Mouse (Mus musculus) testis, adult 2 months (tissue): ENCODE results near the gene Psmb9. TPM values are rescaled to one million over a fixed set of nuclear protein-coding genes. Genes with fewer than 3 reads are reported as not detected.

Experiments used
- H3K27ac ChIP-seq: fragments of 200-500 bp; 2 replicates; pipeline ENCODE4 v1.5.1; 2012; ENCODE audit warnings: low read depth, low read length; ENCODE audit not compliant: control insufficient read depth, insufficient read depth
- H3K27me3 ChIP-seq: fragments of 200-500 bp; 2 replicates; pipeline ENCODE4 v1.6.1; 2012; ENCODE audit warnings: mild to moderate bottlenecking, low read length, moderate library complexity; ENCODE audit not compliant: control insufficient read depth, insufficient read depth
- H3K36me3 ChIP-seq: fragments of 200-500 bp; 2 replicates; pipeline ENCODE4 v1.6.1; 2012; ENCODE audit warnings: mild to moderate bottlenecking, low read length; ENCODE audit not compliant: control insufficient read depth, insufficient read depth
- H3K4me1 ChIP-seq: fragments of 200-500 bp; 2 replicates; pipeline ENCODE4 v1.6.1; 2012; ENCODE audit warnings: low read length; ENCODE audit not compliant: control insufficient read depth, insufficient read depth
- H3K4me3 ChIP-seq: fragments of 200-500 bp; 2 replicates; pipeline ENCODE4 v1.5.1; 2012; ENCODE audit warnings: low read depth, mild to moderate bottlenecking, low read length, moderate library complexity, mixed read lengths; ENCODE audit not compliant: control insufficient read depth
- CTCF ChIP-seq: fragments of 200-500 bp; IDR thresholded peaks from 2 replicates; pipeline ENCODE4 v1.5.1; 2012; ENCODE audit warnings: low read depth, mild to moderate bottlenecking, inconsistent platforms, low read length, moderate library complexity; ENCODE audit not compliant: control insufficient read depth, insufficient read depth, insufficient replicate concordance
- POLR2A ChIP-seq: fragments of 200-500 bp; IDR thresholded peaks from 2 replicates; pipeline ENCODE4 v1.6.1; 2012; ENCODE audit warnings: low read depth, mild to moderate bottlenecking, inconsistent platforms, low read length, moderate library complexity; ENCODE audit not compliant: control insufficient read depth
- polyA plus RNA-seq: library from polyadenylated mRNA; depleted of rRNA; stranded (reverse); fragments of >200 nt; gene quantifications from 2 replicates; pipeline ENCODE4 v1.2.3, GENCODE M21; 2012

Gene Psmb9
- polyA plus RNA-seq, 1 experiment, result 1.7 TPM

DNA sequence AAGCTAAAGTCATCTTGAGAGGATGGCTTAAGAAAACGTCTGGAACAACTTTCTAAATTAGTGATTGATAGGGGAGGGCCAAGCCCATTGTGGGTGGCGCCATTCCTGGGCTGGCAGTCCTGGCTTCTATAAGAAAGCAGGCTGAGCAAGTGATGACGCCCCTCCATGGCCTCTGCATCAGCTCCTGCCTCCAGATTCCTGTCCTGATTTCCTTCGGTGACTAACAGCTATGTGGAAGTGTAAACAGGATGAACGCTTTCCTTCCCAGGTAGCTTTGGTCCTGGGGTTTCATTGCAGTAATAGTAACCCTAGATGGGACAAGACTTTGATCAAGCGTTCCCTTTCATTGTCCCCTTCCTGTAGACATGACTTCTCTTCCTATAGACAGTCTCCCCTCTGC is 8.5 kb downstream of the Psmb9 start:
- no peak for TF ChIP-seq CTCF
- no peak for TF ChIP-seq POLR2A
- Histone ChIP-seq H3K27ac (no peak overlapping the region), H3K27me3 (no peaks in the 10 kb centered on the region)

DNA sequence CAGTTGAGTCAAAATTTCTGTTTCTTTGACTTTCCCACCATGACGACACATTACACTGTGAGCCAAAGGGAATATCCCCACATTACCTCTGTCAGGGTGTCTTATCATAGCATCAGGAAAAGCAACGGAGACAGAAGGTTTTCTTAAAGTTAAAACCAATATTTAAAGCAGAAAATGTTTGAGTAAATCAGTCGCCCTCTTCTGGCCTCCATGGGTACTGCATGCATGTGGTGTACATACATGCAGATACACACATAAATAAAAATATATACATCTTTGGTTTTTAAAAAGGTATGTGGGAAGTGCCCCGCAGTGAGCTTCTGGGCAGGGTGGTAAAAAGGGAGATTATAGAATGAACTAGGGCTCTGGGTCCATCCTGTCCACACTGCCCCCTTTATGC is 10.4 kb downstream of the Psmb9 start:
- Histone ChIP-seq H3K27me3 (no peaks in the 10 kb centered on the region), H3K27ac (no peak overlapping the region), H3K4me3 (no peak overlapping the region)

More for the DNA sequence above, 8.5 kb downstream of the Psmb9 start:
- no peaks in the 10 kb centered on the region for H3K4me1 ChIP-seq
- H3K4me3 ChIP-seq, result no peak overlapping the region
- no peaks in the 10 kb centered on the region for H3K36me3 ChIP-seq

DNA sequence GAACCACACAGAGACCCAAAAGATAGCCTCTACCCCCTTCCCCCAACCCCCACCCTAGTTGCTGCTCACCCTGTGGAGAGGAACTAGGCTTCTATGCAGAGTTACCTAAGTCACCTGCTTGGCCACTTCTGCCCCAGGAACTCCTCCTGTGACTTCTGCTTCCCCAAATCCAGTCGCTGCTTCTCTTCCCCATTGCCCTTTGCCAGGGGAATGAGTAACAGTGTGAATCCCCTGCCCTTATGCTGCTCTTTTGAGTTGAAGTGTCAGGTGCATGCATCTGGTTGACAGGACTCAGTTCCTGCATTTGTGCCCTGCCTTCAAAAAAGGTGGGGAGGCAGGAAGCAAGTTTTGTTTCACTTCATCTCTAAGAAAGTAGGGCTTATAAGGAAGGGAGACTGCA is 13.5 kb downstream of the Psmb9 start:
- H3K27me3 ChIP-seq, result no peaks in the 10 kb centered on the region
- H3K36me3 ChIP-seq, result no peaks in the 10 kb centered on the region
- peaks cover 3% of the 10 kb centered on the region for H3K4me1 ChIP-seq
- no peak overlapping the region for H3K27ac ChIP-seq
- TF ChIP-seq POLR2A, result no peak
- TF ChIP-seq CTCF, result no peak
- H3K4me3 ChIP-seq, result no peak overlapping the region

More for the DNA sequence above, 10.4 kb downstream of the Psmb9 start:
- H3K36me3 ChIP-seq, result no peaks in the 10 kb centered on the region
- TF ChIP-seq CTCF (no peak), POLR2A (no peak)
- no peaks in the 10 kb centered on the region; the same call in 1 of the 2 replicates for H3K4me1 ChIP-seq

DNA sequence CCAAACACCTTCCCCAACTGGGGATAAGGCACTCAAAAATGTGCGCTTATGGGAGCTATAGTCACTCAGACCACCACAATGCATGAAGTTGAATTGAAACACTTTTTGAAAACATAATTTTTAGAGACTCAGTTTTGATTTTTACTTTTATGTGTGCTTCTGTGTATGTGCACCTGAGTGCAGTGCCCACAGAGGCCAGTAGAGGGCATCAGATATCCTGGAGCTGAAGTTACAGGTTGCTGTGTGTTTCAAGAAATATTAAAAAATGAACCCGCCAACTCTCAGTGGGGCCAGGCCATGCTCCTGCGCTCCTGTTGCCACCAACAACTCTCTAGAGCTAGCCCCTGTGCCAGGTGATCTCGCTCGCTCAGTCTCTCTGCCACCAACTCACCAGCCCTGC is 15.0 kb downstream of the Psmb9 start:
- no peaks in the 10 kb centered on the region for H3K36me3 ChIP-seq
- H3K27me3 ChIP-seq, result no peaks in the 10 kb centered on the region
- peaks cover 3% of the 10 kb centered on the region for H3K4me1 ChIP-seq
- TF ChIP-seq POLR2A (no peak), CTCF (0 out of 2 replicates have a peak, but pooled peaks have one; percentile 8)
- no peak overlapping the region for H3K27ac ChIP-seq
- H3K4me3 ChIP-seq, result no peak overlapping the region

DNA sequence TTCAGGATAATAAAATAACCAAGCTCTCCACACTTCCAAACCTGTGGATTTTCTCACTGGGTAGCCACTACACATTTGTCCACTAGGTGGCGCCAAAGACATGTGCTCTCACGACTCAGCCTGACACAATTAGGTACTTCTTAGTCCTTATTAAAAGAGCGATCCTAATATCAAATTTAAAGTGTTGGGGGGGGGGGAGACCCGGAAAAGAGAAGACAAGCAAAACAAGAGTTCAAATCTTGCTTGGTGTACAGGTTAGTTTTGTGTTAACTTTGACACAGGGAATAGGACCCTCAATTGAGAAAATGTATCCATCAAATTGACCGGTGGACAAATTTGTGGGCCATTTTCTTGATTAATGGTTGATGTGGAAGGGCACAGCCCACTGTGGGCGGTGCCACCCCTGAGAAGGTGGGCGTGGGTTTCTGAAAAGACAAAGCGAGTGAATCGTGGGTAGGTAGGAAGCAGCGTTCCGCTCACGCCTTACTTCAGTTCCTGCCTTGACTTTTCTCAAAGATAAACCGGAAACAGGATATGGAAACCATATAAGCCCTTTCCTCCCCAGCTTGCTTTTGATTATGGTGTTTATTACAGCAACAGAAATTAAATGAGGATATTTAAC is 16.6 kb downstream of the Psmb9 start:
- Histone ChIP-seq H3K27ac (no peak overlapping the region), H3K4me3 (no peak overlapping the region), H3K27me3 (no peaks in the 10 kb centered on the region), H3K4me1 (peaks cover 3% of the 10 kb centered on the region), H3K36me3 (no peaks in the 10 kb centered on the region)
- peak; percentile 18; the same call in 1 of the 2 replicates for TF ChIP-seq CTCF
- TF ChIP-seq POLR2A, result no peak

DNA sequence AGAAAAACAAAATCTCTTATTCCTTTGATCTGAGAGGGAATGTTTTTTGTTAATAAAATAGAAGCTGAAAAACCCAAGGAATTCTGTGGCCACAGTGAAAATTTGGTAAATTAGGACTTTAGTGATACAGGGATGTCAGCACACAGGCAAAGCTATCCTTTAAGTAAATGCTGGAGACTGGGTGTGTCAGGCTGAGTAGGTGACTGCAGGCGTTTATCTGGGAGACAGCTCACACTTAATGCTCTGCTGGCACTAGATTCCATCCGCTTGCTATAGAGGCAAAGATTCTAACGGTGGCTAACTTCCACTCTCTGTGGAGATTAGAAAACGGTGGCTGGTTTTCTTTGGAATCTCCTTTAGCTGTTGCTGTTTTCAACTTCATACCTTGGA is 17.1 kb downstream of the Psmb9 start:
- Histone ChIP-seq H3K36me3 (no peaks in the 10 kb centered on the region), H3K27ac (no peak overlapping the region), H3K4me1 (peaks cover 3% of the 10 kb centered on the region), H3K27me3 (no peaks in the 10 kb centered on the region), H3K4me3 (no peak overlapping the region)
- no peak for TF ChIP-seq POLR2A
- TF ChIP-seq CTCF, result no peak

DNA sequence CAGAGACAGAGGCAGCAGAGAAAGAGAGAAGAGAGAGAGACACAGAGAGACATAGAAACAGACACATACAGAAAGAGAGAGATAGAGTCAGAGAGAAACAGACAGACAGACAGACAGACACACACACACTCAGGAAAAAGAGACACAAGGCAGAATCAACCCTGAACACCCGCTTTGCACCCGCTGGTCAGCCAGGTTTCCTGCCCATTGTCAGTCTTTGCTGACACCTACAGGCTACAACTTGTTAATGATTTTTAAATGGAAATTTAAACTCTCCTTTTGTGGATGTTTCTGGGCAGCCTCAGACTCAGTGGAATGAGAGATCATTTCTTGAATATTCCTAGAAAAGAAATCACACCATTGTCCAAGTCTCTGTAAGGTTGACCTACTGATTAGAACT is 18.3 kb downstream of the Psmb9 start:
- H3K27ac ChIP-seq, result no peak overlapping the region
- no peak overlapping the region for H3K4me3 ChIP-seq
- TF ChIP-seq POLR2A (no peak), CTCF (peak; percentile 54; the same call in 1 of the 2 replicates)
- no peaks in the 10 kb centered on the region for H3K27me3 ChIP-seq
- H3K36me3 ChIP-seq, result no peaks in the 10 kb centered on the region
- H3K4me1 ChIP-seq, result peaks cover 3% of the 10 kb centered on the region
